Mouse (Mus musculus) heart, embryonic 15.5 days (tissue): Measurements from ENCODE around the gene Gm20696. TPM values are rescaled to one million over a fixed set of nuclear protein-coding genes. Genes with fewer than 3 reads are reported as not detected.

Source experiments
- ATAC-seq: fragments of 200-750 bp; cut with Nextera tagmentation; replicated peaks from 2 replicates; pipeline ENCODE4 v1.8.0; 2017; ENCODE audit warnings: low read depth, moderate TSS enrichment; ENCODE audit not compliant: insufficient number of reproducible peaks, insufficient read depth, low FRiP score
- H3K27ac ChIP-seq: fragments of 300-500 bp; sonication (generic); 2 replicates; pipeline ENCODE4 v1.5.1; 2015; ENCODE audit warnings: mild to moderate bottlenecking, inconsistent platforms
- H3K27me3 ChIP-seq: fragments of 300-500 bp; sonication (generic); 2 replicates; pipeline ENCODE4 v1.6.1; 2015; ENCODE audit warnings: inconsistent platforms
- H3K36me3 ChIP-seq: fragments of 300-500 bp; sonication (generic); 2 replicates; pipeline ENCODE4 v1.6.1; 2015; ENCODE audit warnings: mild to moderate bottlenecking, inconsistent platforms
- H3K4me1 ChIP-seq: fragments of 300-500 bp; sonication (generic); replicated peaks from 2 replicates; pipeline ENCODE4 v1.6.1; 2015; ENCODE audit warnings: inconsistent platforms
- H3K4me2 ChIP-seq: fragments of 300-500 bp; sonication (generic); 2 replicates; pipeline ENCODE4 v1.6.1; 2015; ENCODE audit warnings: inconsistent platforms, mild to moderate bottlenecking, moderate library complexity
- H3K4me3 ChIP-seq: fragments of 300-500 bp; sonication (generic); 2 replicates; pipeline ENCODE4 v1.5.1; 2015; ENCODE audit warnings: mild to moderate bottlenecking, inconsistent platforms
- H3K9ac ChIP-seq: fragments of 300-500 bp; sonication (generic); 2 replicates; pipeline ENCODE4 v1.6.1; 2015; ENCODE audit warnings: mild to moderate bottlenecking, inconsistent platforms
- H3K9me3 ChIP-seq: fragments of 300-500 bp; sonication (generic); replicated peaks from 2 replicates; pipeline ENCODE4 v1.6.1; 2016; ENCODE audit warnings: inconsistent platforms
- WGBS: fragments of 180-500 bp; shearing (Covaris S2); methylation state at CpG from one replicate; pipeline ENCODE4 v1.1.7; 2015; ENCODE audit warnings: mixed read lengths; 5-methylcytosine and 5-hydroxymethylcytosine counted together
- polyA plus RNA-seq: library from polyadenylated mRNA; unstranded; fragments of >200 nt; fragmentation: Nextera tagmentation; extraction: Ambion mirVana; gene quantifications from 2 replicates; pipeline ENCODE4 v1.2.1, GENCODE M21; 2015

Gene Gm20696
- polyA plus RNA-seq, 1 experiment from 2014 or later, result 2.9 TPM

- Histone ChIP-seq H3K27me3 (no peaks in the 10 kb centered on the region), H3K9ac (no peak overlapping the region), H3K27ac (peak overlapping the region; percentile 60), H3K36me3 (no peaks in the 10 kb centered on the region), H3K4me3 (no peak overlapping the region), H3K4me2 (no peak overlapping the region), H3K4me1 (peaks cover 34% of the 10 kb centered on the region), H3K9me3 (no peaks in the 10 kb centered on the region)
- 70% methylated on average over 5 of the region's 5 CpGs for WGBS
- ATAC-seq, result no peak
Observed at GRCm38 (mm10) chr6:99380146-99380545, 286.5 kb downstream of the Gm20696 start.

- Histone ChIP-seq H3K4me2 (no peak overlapping the region), H3K9me3 (no peaks in the 10 kb centered on the region), H3K36me3 (no peaks in the 10 kb centered on the region), H3K4me3 (no peak overlapping the region), H3K9ac (no peak overlapping the region), H3K4me1 (peaks cover 35% of the 10 kb centered on the region), H3K27ac (peak overlapping the region; percentile 60), H3K27me3 (no peaks in the 10 kb centered on the region)
- 62% methylated on average over 7 of the region's 7 CpGs for WGBS
- ATAC-seq, result peak; percentile 81
Observed at GRCm38 (mm10) chr6:99378997-99379710, 287.4 kb downstream of the Gm20696 start.

- WGBS, result 54% methylated on average over 4 of the region's 4 CpGs
- no peak for ATAC-seq
- Histone ChIP-seq H3K4me1 (peaks cover 32% of the 10 kb centered on the region), H3K9me3 (no peaks in the 10 kb centered on the region), H3K4me3 (no peak overlapping the region), H3K27me3 (no peaks in the 10 kb centered on the region), H3K4me2 (no peak overlapping the region), H3K36me3 (no peaks in the 10 kb centered on the region), H3K27ac (peak overlapping the region; percentile 60), H3K9ac (no peak overlapping the region)
Observed at GRCm38 (mm10) chr6:99377716-99378115, 288.9 kb downstream of the Gm20696 start.

GRCm38 (mm10) chr6:99377131-99377530 is 289.5 kb downstream of the Gm20696 start:
- H3K27me3 ChIP-seq, result no peaks in the 10 kb centered on the region
- H3K27ac ChIP-seq, result 0 out of 2 replicates have a peak overlapping the region, but pooled peaks have one; percentile 45
- H3K4me3 ChIP-seq, result no peak overlapping the region
- 60% methylated on average over 2 of the region's 2 CpGs for WGBS
- peaks cover 32% of the 10 kb centered on the region for H3K4me1 ChIP-seq
- no peak for ATAC-seq
- no peaks in the 10 kb centered on the region for H3K9me3 ChIP-seq
- H3K4me2 ChIP-seq, result no peak overlapping the region
- H3K9ac ChIP-seq, result no peak overlapping the region
- no peaks in the 10 kb centered on the region for H3K36me3 ChIP-seq

- no peak overlapping the region for H3K4me3 ChIP-seq
- no peak for ATAC-seq
- 78% methylated on average over 8 of the region's 8 CpGs for WGBS
- H3K27me3 ChIP-seq, result no peaks in the 10 kb centered on the region
- H3K4me1 ChIP-seq, result peaks cover 32% of the 10 kb centered on the region
- no peak overlapping the region for H3K9ac ChIP-seq
- no peak overlapping the region for H3K4me2 ChIP-seq
- no peaks in the 10 kb centered on the region for H3K36me3 ChIP-seq
- H3K27ac ChIP-seq, result no peak overlapping the region
- no peaks in the 10 kb centered on the region for H3K9me3 ChIP-seq
Observed at GRCm38 (mm10) chr6:99376721-99377120, 289.9 kb downstream of the Gm20696 start.

- H3K9ac ChIP-seq, result no peak overlapping the region
- H3K4me3 ChIP-seq, result no peak overlapping the region
- H3K9me3 ChIP-seq, result no peaks in the 10 kb centered on the region
- peaks cover 32% of the 10 kb centered on the region for H3K4me1 ChIP-seq
- WGBS, result 70% methylated on average over 6 of the region's 6 CpGs
- no peaks in the 10 kb centered on the region for H3K27me3 ChIP-seq
- no peak for ATAC-seq
- H3K4me2 ChIP-seq, result no peak overlapping the region
- no peak overlapping the region for H3K27ac ChIP-seq
- no peaks in the 10 kb centered on the region for H3K36me3 ChIP-seq
Observed at GRCm38 (mm10) chr6:99375865-99376264, 290.7 kb downstream of the Gm20696 start.

- ATAC-seq, result no peak
- Histone ChIP-seq H3K4me3 (no peak overlapping the region), H3K36me3 (no peaks in the 10 kb centered on the region), H3K27ac (no peak overlapping the region), H3K9ac (no peak overlapping the region), H3K9me3 (no peaks in the 10 kb centered on the region), H3K27me3 (no peaks in the 10 kb centered on the region), H3K4me1 (peaks cover 32% of the 10 kb centered on the region), H3K4me2 (no peak overlapping the region)
- 55% methylated on average over 4 of the region's 4 CpGs for WGBS
Observed at GRCm38 (mm10) chr6:99375376-99375775, 291.2 kb downstream of the Gm20696 start.

GRCm38 (mm10) chr6:99374448-99375271 is 291.9 kb downstream of the Gm20696 start:
- 54% methylated on average over 19 of the region's 19 CpGs for WGBS
- no peaks in the 10 kb centered on the region for H3K36me3 ChIP-seq
- peak overlapping the region; percentile 28; the same call in 1 of the 2 replicates for H3K27ac ChIP-seq
- H3K4me2 ChIP-seq, result no peak overlapping the region
- no peak for ATAC-seq
- H3K27me3 ChIP-seq, result no peaks in the 10 kb centered on the region
- H3K4me3 ChIP-seq, result no peak overlapping the region
- H3K4me1 ChIP-seq, result peaks cover 38% of the 10 kb centered on the region
- H3K9me3 ChIP-seq, result no peaks in the 10 kb centered on the region
- no peak overlapping the region for H3K9ac ChIP-seq

- Histone ChIP-seq H3K9me3 (no peaks in the 10 kb centered on the region), H3K4me2 (no peak overlapping the region), H3K9ac (no peak overlapping the region), H3K36me3 (no peaks in the 10 kb centered on the region), H3K27me3 (no peaks in the 10 kb centered on the region), H3K4me3 (no peak overlapping the region), H3K27ac (no peak overlapping the region), H3K4me1 (peaks cover 32% of the 10 kb centered on the region)
- ATAC-seq, result no peak
- WGBS, result 57% methylated on average over 5 of the region's 5 CpGs
Observed at GRCm38 (mm10) chr6:99372427-99372826, 294.2 kb downstream of the Gm20696 start.

- ATAC-seq, result no peak
- 81% methylated on average over 6 of the region's 6 CpGs for WGBS
- H3K27me3 ChIP-seq, result no peaks in the 10 kb centered on the region
- peaks cover 31% of the 10 kb centered on the region for H3K4me1 ChIP-seq
- H3K9ac ChIP-seq, result no peak overlapping the region
- no peak overlapping the region for H3K4me3 ChIP-seq
- H3K27ac ChIP-seq, result no peak overlapping the region
- no peaks in the 10 kb centered on the region for H3K36me3 ChIP-seq
- H3K4me2 ChIP-seq, result no peak overlapping the region
- H3K9me3 ChIP-seq, result no peaks in the 10 kb centered on the region
Observed at GRCm38 (mm10) chr6:99372016-99372415, 294.6 kb downstream of the Gm20696 start.

GRCm38 (mm10) chr6:99369931-99370330 is 296.7 kb downstream of the Gm20696 start:
- Histone ChIP-seq H3K27me3 (no peaks in the 10 kb centered on the region), H3K27ac (no peak overlapping the region), H3K4me1 (peaks cover 14% of the 10 kb centered on the region), H3K4me2 (no peak overlapping the region), H3K9ac (no peak overlapping the region), H3K4me3 (no peak overlapping the region), H3K9me3 (no peaks in the 10 kb centered on the region), H3K36me3 (no peaks in the 10 kb centered on the region)
- WGBS, result 50% methylated on average over 2 of the region's 2 CpGs
- no peak for ATAC-seq
